Mouse (Mus musculus): ENCODE measurements around the gene Igsf3. TPM values are rescaled to one million over a fixed set of nuclear protein-coding genes. Genes with fewer than 3 reads are reported as not detected.
A peak's percentile ranks its signal among the peaks of the same experiment; 100 is the strongest.

The Igsf3 gene
- polyA plus RNA-seq, 2 experiments: 1.3 to 3.2 TPM

DNA sequence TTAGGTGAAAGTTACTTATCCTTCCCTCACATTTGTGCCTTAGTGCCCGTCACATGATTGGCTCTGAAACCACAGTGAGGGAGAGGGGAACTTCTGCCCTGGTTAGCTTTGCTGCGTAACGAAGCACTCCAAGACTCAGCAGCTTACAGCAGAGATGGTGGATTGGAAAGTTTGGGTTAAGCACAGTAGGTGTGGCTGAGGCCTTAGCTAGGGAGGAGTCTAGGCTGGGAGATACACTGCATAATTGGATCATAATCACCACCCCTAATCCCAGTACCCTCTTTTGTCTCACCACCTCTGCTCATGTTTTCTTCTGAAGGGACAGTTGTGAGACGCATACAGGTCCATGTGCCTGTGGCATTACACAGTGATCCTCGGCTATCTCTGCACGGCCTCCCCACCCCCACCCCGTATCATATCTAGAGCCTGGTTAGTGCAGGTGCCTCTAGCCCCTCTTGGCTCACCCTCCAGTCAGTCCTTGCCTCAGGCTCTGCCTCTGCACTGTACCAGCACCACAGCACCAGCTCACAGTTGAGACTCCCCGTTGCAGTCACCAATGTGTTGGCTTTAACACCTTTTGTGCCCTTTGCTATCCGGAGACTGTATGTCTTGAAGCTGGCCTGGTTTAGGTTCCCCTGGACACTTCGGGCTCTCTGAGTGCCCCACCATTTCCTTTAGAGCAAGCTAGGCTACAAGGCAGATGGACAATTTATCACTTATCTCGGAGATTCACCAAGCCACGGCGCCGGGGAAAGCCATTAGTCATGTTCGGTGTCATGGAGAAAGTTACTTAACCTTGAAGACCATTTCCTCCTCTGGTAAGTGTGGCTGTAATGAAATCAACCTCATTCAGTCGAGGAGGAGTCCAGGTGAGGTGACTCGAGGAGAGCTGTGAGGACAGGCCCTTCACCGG, 42.1 kb downstream of the Igsf3 start:
- no peaks in the 10 kb centered on the region for H3K27me3 ChIP-seq (ENCODE audit: control insufficient read depth, insufficient read depth, low read length)
- ATAC-seq (ENCODE audit: insufficient read depth) (peak; percentile 57), DNase-seq (ENCODE audit: low read depth in 3 of 3, low spot score in 3 of 3) (peak in 1 of 3 experiments; percentile 33)
- WGBS (ENCODE audit: insufficient replicate concordance): 16% methylated on average over 18 of the region's 18 CpGs
- H3K4me3 ChIP-seq (ENCODE audit: insufficient read depth in 1 of 2, low read depth in 2 of 2, low read length in 2 of 2): no peak overlapping the region
- peak overlapping the region; percentile 50 for H3K4me2 ChIP-seq (ENCODE audit: low read depth)
- no peak overlapping the region; the same call in 1 of the 2 replicates for H3K9ac ChIP-seq (replicated peaks)
- H3K9me3 ChIP-seq (ENCODE audit: control insufficient read depth, low read length): no peaks in the 10 kb centered on the region
- H3K27ac ChIP-seq: peak overlapping the region; percentile 29; the same call in 1 of the 2 replicates
- H3K36me3 ChIP-seq (replicated peaks; ENCODE audit: control insufficient read depth, insufficient read depth, low read depth): no peaks in the 10 kb centered on the region
- H3K4me1 ChIP-seq (replicated peaks; ENCODE audit: control insufficient read depth in 2 of 2, insufficient read depth in 2 of 2, low read length in 1 of 2): peaks cover 10 to 33% of the 10 kb centered on the region in 2 experiments
- TF ChIP-seq CTCF (IDR thresholded peaks at IDR 0.05; ENCODE audit: low read depth): no peak
- no peak for TF ChIP-seq EP300 (IDR thresholded peaks at IDR 0.05; ENCODE audit: low read depth)

DNA sequence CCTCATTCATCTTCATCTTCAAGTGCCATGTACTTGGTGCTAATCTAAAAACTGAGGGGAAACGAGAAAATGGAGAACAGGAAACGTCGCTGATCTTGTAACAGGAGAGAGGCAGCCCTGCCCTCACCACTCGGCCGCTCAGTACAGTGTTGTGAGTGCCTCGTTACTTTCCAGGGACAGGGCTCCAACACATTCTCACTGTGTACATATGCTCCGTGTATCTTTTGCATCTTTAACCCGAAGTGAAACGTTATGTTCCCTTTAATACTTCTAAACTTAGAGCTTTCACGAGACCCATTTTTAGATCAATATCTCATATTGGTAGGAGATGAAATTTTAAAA, 42.7 kb downstream of the Igsf3 start:
- 19% methylated on average over 10 of the region's 10 CpGs for WGBS (ENCODE audit: insufficient replicate concordance)
- TF ChIP-seq CTCF (IDR thresholded peaks at IDR 0.05; ENCODE audit: low read depth) (no peak), EP300 (IDR thresholded peaks at IDR 0.05; ENCODE audit: low read depth) (no peak)
- no peak for ATAC-seq (ENCODE audit: insufficient read depth)
- Histone ChIP-seq H3K9ac (replicated peaks) (no peak overlapping the region; the same call in 1 of the 2 replicates), H3K27ac (peak overlapping the region; percentile 29; the same call in 1 of the 2 replicates), H3K27me3 (ENCODE audit: control insufficient read depth, insufficient read depth, low read length) (no peaks in the 10 kb centered on the region), H3K36me3 (replicated peaks; ENCODE audit: control insufficient read depth, insufficient read depth, low read depth) (no peaks in the 10 kb centered on the region), H3K4me2 (ENCODE audit: low read depth) (peak overlapping the region; percentile 50), H3K9me3 (ENCODE audit: control insufficient read depth, low read length) (no peaks in the 10 kb centered on the region), H3K4me3 (ENCODE audit: insufficient read depth in 1 of 2, low read depth in 2 of 2, low read length in 2 of 2) (no peak overlapping the region), H3K4me1 (replicated peaks; ENCODE audit: control insufficient read depth in 2 of 2, insufficient read depth in 2 of 2, low read length in 1 of 2) (peaks cover 10 to 33% of the 10 kb centered on the region in 2 experiments)
- no peak for DNase-seq (ENCODE audit: low read depth in 3 of 3, low spot score in 3 of 3)

DNA sequence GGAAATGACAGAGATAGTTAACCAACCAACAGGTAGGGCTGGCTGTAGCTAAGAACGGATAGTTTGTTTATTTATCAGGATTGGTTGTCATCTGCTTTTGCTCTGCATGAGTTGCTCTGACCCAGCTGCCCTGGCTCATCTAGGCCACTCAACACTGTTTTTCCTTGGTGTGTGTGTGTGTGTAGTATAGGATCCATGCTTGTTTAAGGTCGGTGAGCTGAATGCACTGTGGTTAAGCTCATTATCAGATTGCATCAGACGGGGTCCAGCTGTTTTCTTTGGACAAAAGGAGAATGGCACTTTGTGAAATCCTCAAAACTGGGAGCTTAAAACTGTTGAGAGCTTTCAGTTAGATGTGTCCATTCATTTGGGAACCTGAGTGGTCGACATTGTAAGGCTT, 46.3 kb downstream of the Igsf3 start:
- DNase-seq (ENCODE audit: low read depth in 3 of 3, low spot score in 3 of 3) (no peak), ATAC-seq (ENCODE audit: insufficient read depth) (no peak)
- Histone ChIP-seq H3K9ac (replicated peaks) (no peak overlapping the region), H3K4me2 (ENCODE audit: low read depth) (no peak overlapping the region), H3K4me1 (replicated peaks; ENCODE audit: control insufficient read depth in 2 of 2, insufficient read depth in 2 of 2, low read length in 1 of 2) (peaks cover 10 to 36% of the 10 kb centered on the region in 2 experiments), H3K36me3 (replicated peaks; ENCODE audit: control insufficient read depth, insufficient read depth, low read depth) (no peaks in the 10 kb centered on the region; the same call in 1 of the 2 replicates), H3K27ac (no peak overlapping the region), H3K4me3 (ENCODE audit: insufficient read depth in 1 of 2, low read depth in 2 of 2, low read length in 2 of 2) (no peak overlapping the region), H3K9me3 (ENCODE audit: control insufficient read depth, low read length) (no peaks in the 10 kb centered on the region), H3K27me3 (ENCODE audit: control insufficient read depth, insufficient read depth, low read length) (no peaks in the 10 kb centered on the region)
- 29% methylated on average over 4 of the region's 4 CpGs for WGBS (ENCODE audit: insufficient replicate concordance)
- TF ChIP-seq CTCF (IDR thresholded peaks at IDR 0.05; ENCODE audit: low read depth) (no peak), EP300 (IDR thresholded peaks at IDR 0.05; ENCODE audit: low read depth) (no peak)

DNA sequence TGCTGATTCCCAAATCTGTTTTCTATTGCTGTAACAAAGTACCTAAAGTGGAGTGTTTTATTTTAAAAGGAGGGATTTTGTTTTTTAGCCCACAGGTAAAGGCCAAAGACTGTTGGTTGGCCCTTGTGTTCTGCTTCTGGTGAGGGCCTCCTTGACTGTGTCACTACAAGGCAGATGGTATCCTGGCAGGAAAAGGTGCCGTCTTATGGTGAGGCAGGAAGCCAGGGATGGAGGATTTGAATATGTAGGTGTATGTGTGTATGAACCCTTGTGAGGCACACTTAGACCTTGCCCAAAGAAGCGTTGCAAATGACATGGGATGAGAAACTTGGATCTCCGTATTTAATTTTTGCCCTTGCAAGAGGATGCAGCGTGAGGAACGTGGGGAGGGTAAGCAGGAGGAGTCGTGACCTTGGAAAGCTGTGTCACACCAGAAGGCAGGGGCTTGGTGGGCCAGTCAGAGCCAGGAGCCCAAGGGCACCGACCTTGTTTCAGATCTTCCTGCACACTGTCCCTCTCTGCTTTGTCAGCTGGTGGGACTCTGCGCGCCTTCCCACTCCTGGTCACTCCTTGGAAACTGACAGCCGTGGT, 47.5 kb downstream of the Igsf3 start:
- Histone ChIP-seq H3K4me2 (ENCODE audit: low read depth) (no peak overlapping the region), H3K27me3 (ENCODE audit: control insufficient read depth, insufficient read depth, low read length) (no peaks in the 10 kb centered on the region), H3K27ac (no peak overlapping the region), H3K4me3 (ENCODE audit: insufficient read depth in 1 of 2, low read depth in 2 of 2, low read length in 2 of 2) (no peak overlapping the region), H3K36me3 (replicated peaks; ENCODE audit: control insufficient read depth, insufficient read depth, low read depth) (no peaks in the 10 kb centered on the region; the same call in 1 of the 2 replicates), H3K9ac (replicated peaks) (no peak overlapping the region), H3K9me3 (ENCODE audit: control insufficient read depth, low read length) (no peaks in the 10 kb centered on the region), H3K4me1 (replicated peaks; ENCODE audit: control insufficient read depth in 2 of 2, insufficient read depth in 2 of 2, low read length in 1 of 2) (peaks cover 6 to 27% of the 10 kb centered on the region in 2 experiments)
- no peak for ATAC-seq (ENCODE audit: insufficient read depth)
- no peak for DNase-seq (ENCODE audit: low read depth in 3 of 3, low spot score in 3 of 3)
- 82% methylated on average over 10 of the region's 10 CpGs for WGBS (ENCODE audit: insufficient replicate concordance)
- TF ChIP-seq EP300 (IDR thresholded peaks at IDR 0.05; ENCODE audit: low read depth) (no peak), CTCF (IDR thresholded peaks at IDR 0.05; ENCODE audit: low read depth) (no peak)

Measured in liver, embryonic 14.5 days (tissue).